Mouse (Mus musculus) forebrain, embryonic 16.5 days (tissue): ENCODE measurements at regions not wholly inside any gene's neighbourhood (a gene's known extent, or its start where the extent isn't known, plus 50 kb on each side); places are given as distances from the start of the nearest gene placed in this dataset.
"Not testable (repeated sequence)": the region's sequence is repeated elsewhere in the genome, so short reads cannot be mapped to it uniquely, and the experiment has no call there.

Source experiments
- ATAC-seq: fragments of 200-750 bp; cut with Nextera tagmentation; 2 replicates; pipeline ENCODE4 v1.8.0; 2017; ENCODE audit warnings: mild to moderate bottlenecking, moderate library complexity
- H3K27ac ChIP-seq: fragments of 300-500 bp; sonication (generic); 2 replicates; pipeline ENCODE4 v1.5.1; 2014; ENCODE audit warnings: low read length, control low read depth
- H3K27me3 ChIP-seq: fragments of 300-500 bp; sonication (generic); replicated peaks from 2 replicates; pipeline ENCODE4 v1.6.1; 2014; ENCODE audit warnings: low read length; ENCODE audit not compliant: control insufficient read depth, insufficient read depth
- H3K36me3 ChIP-seq: fragments of 300-500 bp; sonication (generic); 2 replicates; pipeline ENCODE4 v1.6.1; 2014; ENCODE audit not compliant: control insufficient read depth, insufficient read depth
- H3K4me1 ChIP-seq: fragments of 300-500 bp; sonication (generic); replicated peaks from 2 replicates; pipeline ENCODE4 v1.6.1; 2014; ENCODE audit warnings: low read length; ENCODE audit not compliant: control insufficient read depth, insufficient read depth
- H3K4me2 ChIP-seq: fragments of 300-500 bp; sonication (generic); 2 replicates; pipeline ENCODE4 v1.6.1; 2014; ENCODE audit warnings: mild to moderate bottlenecking, low read length, control low read depth
- H3K4me3 ChIP-seq: fragments of 300-500 bp; sonication (generic); replicated peaks from 2 replicates; pipeline ENCODE4 v1.5.1; 2014; ENCODE audit warnings: mild to moderate bottlenecking, low read length, control low read depth
- H3K9ac ChIP-seq: fragments of 300-500 bp; sonication (generic); replicated peaks from 2 replicates; pipeline ENCODE4 v1.6.1; 2014; ENCODE audit warnings: low read depth, low read length, control low read depth
- H3K9me3 ChIP-seq: fragments of 300-500 bp; sonication (generic); 2 replicates; pipeline ENCODE4 v1.6.1; 2016; ENCODE audit warnings: low read length; ENCODE audit not compliant: control insufficient read depth
- WGBS: fragments of 180-500 bp; shearing (Covaris S2); extraction: QIAGEN DNeasy Blood & Tissue Kit; methylation state at CpG from one replicate; pipeline ENCODE4 v1.1.7; 2014; 5-methylcytosine and 5-hydroxymethylcytosine counted together

GRCm38 (mm10) chr10:26139100-26140093 is 60.5 kb upstream of the Tmem200a start:
- Histone ChIP-seq H3K36me3 (no peaks in the 10 kb centered on the region), H3K9me3 (no peaks in the 10 kb centered on the region), H3K27me3 (no peaks in the 10 kb centered on the region), H3K4me2 (no peak overlapping the region), H3K9ac (no peak overlapping the region), H3K27ac (no peak overlapping the region), H3K4me1 (no peaks in the 10 kb centered on the region), H3K4me3 (no peak overlapping the region)
- ATAC-seq: peak; percentile 94
- 28% methylated on average over 12 of the region's 12 CpGs for WGBS

- ATAC-seq: no peak
- no peak overlapping the region for H3K9ac ChIP-seq
- H3K9me3 ChIP-seq: no peaks in the 10 kb centered on the region
- no peak overlapping the region for H3K27ac ChIP-seq
- no peak overlapping the region for H3K4me2 ChIP-seq
- no peaks in the 10 kb centered on the region for H3K36me3 ChIP-seq
- no peaks in the 10 kb centered on the region for H3K4me1 ChIP-seq
- no peaks in the 10 kb centered on the region for H3K27me3 ChIP-seq
- H3K4me3 ChIP-seq: no peak overlapping the region
- WGBS: 71% methylated on average over 2 of the region's 2 CpGs
These were observed 73.7 kb upstream of the Tmem200a start for GRCm38 (mm10) chr10:26152586-26152985.

- Histone ChIP-seq H3K36me3 (no peaks in the 10 kb centered on the region), H3K27ac (no peak overlapping the region), H3K27me3 (no peaks in the 10 kb centered on the region), H3K9ac (no peak overlapping the region), H3K4me3 (no peak overlapping the region), H3K4me1 (no peaks in the 10 kb centered on the region), H3K9me3 (no peaks in the 10 kb centered on the region), H3K4me2 (no peak overlapping the region)
- ATAC-seq: no peak
- WGBS: 43% methylated on average over 3 of the region's 3 CpGs
These were observed 70.7 kb upstream of the Samd3 start for GRCm38 (mm10) chr10:26158786-26159185.

GRCm38 (mm10) chr10:26161139-26161538 is 68.4 kb upstream of the Samd3 start:
- not testable (repeated sequence) for H3K9me3 ChIP-seq, H3K4me1 ChIP-seq, ATAC-seq, H3K27ac ChIP-seq, H3K4me2 ChIP-seq, H3K4me3 ChIP-seq, H3K9ac ChIP-seq, H3K36me3 ChIP-seq, H3K27me3 ChIP-seq

GRCm38 (mm10) chr10:26164531-26164930 is 65.0 kb upstream of the Samd3 start:
- Histone ChIP-seq H3K9me3 (no peaks in the 10 kb centered on the region), H3K9ac (no peak overlapping the region), H3K4me1 (no peaks in the 10 kb centered on the region), H3K36me3 (no peaks in the 10 kb centered on the region), H3K27ac (no peak overlapping the region), H3K4me2 (no peak overlapping the region), H3K27me3 (no peaks in the 10 kb centered on the region), H3K4me3 (no peak overlapping the region)
- ATAC-seq: no peak
- 77% methylated on average over 2 of the region's 2 CpGs for WGBS

- Histone ChIP-seq H3K27ac (no peak overlapping the region; the same call in 1 of the 2 replicates), H3K4me3 (no peak overlapping the region), H3K27me3 (no peaks in the 10 kb centered on the region), H3K9me3 (no peaks in the 10 kb centered on the region), H3K36me3 (no peaks in the 10 kb centered on the region), H3K9ac (no peak overlapping the region), H3K4me1 (no peaks in the 10 kb centered on the region), H3K4me2 (no peak overlapping the region)
- WGBS: 84% methylated on average over 1 of the region's 1 CpGs
- no peak for ATAC-seq
These were observed 51.9 kb upstream of the Samd3 start for GRCm38 (mm10) chr10:26177591-26177990.

- Histone ChIP-seq H3K9ac (no peak overlapping the region), H3K4me1 (no peaks in the 10 kb centered on the region), H3K27me3 (no peaks in the 10 kb centered on the region), H3K9me3 (no peaks in the 10 kb centered on the region), H3K36me3 (no peaks in the 10 kb centered on the region), H3K27ac (no peak overlapping the region), H3K4me2 (no peak overlapping the region), H3K4me3 (no peak overlapping the region)
- WGBS: 60% methylated on average over 3 of the region's 3 CpGs
- peak; percentile 52 for ATAC-seq
These were observed 51.2 kb upstream of the Samd3 start for GRCm38 (mm10) chr10:26178356-26178755.
